Mouse (Mus musculus) liver, embryonic 13.5 days (tissue): ENCODE results near the gene Fa2h. TPM values are rescaled to one million over a fixed set of nuclear protein-coding genes. Genes with fewer than 3 reads are reported as not detected.

ENCODE experiments used
- ATAC-seq: fragments of 200-750 bp; cut with Nextera tagmentation; 2 replicates; pipeline ENCODE4 v1.8.0; 2017; ENCODE audit warnings: low read depth, mild to moderate bottlenecking, moderate number of reproducible peaks, moderate library complexity
- DNase-seq: peaks from one replicate; pipeline ENCODE4 v3.0.0; 2022
- H3K27ac ChIP-seq: fragments of 300-500 bp; sonication (generic); 2 replicates; pipeline ENCODE4 v1.5.1; 2015; ENCODE audit warnings: moderate library complexity, mild to moderate bottlenecking, inconsistent platforms
- H3K27me3 ChIP-seq: fragments of 300-500 bp; sonication (generic); 2 replicates; pipeline ENCODE4 v1.6.1; 2015; ENCODE audit warnings: mild to moderate bottlenecking, inconsistent platforms
- H3K36me3 ChIP-seq: fragments of 300-500 bp; sonication (generic); 2 replicates; pipeline ENCODE4 v1.6.1; 2015; ENCODE audit warnings: mild to moderate bottlenecking, inconsistent platforms
- H3K4me1 ChIP-seq: fragments of 300-500 bp; sonication (generic); replicated peaks from 2 replicates; pipeline ENCODE4 v1.6.1; 2015; ENCODE audit warnings: inconsistent platforms
- H3K4me2 ChIP-seq: fragments of 300-500 bp; sonication (generic); 2 replicates; pipeline ENCODE4 v1.6.1; 2015; ENCODE audit warnings: inconsistent platforms, mild to moderate bottlenecking, moderate library complexity
- H3K4me3 ChIP-seq: fragments of 300-500 bp; sonication (generic); replicated peaks from 2 replicates; pipeline ENCODE4 v1.5.1; 2015; ENCODE audit warnings: mild to moderate bottlenecking, inconsistent platforms
- H3K9ac ChIP-seq: fragments of 300-500 bp; sonication (generic); 2 replicates; pipeline ENCODE4 v1.6.1; 2015; ENCODE audit warnings: mild to moderate bottlenecking, inconsistent platforms
- H3K9me3 ChIP-seq: fragments of 300-500 bp; sonication (generic); replicated peaks from 2 replicates; pipeline ENCODE4 v1.6.1; 2016; ENCODE audit warnings: inconsistent platforms
- WGBS: fragments of 180-500 bp; shearing (Covaris S2); methylation state at CpG from one replicate; pipeline ENCODE4 v1.1.7; 2015; ENCODE audit not compliant: insufficient replicate concordance; 5-methylcytosine and 5-hydroxymethylcytosine counted together
- polyA plus RNA-seq: library from polyadenylated mRNA; unstranded; fragments of >200 nt; fragmentation: Nextera tagmentation; extraction: Ambion mirVana; gene quantifications from 2 replicates; pipeline ENCODE4 v1.2.1, GENCODE M21; 2015

The Fa2h gene
- polyA plus RNA-seq, 1 experiment from 2014 or later = not detected

DNA sequence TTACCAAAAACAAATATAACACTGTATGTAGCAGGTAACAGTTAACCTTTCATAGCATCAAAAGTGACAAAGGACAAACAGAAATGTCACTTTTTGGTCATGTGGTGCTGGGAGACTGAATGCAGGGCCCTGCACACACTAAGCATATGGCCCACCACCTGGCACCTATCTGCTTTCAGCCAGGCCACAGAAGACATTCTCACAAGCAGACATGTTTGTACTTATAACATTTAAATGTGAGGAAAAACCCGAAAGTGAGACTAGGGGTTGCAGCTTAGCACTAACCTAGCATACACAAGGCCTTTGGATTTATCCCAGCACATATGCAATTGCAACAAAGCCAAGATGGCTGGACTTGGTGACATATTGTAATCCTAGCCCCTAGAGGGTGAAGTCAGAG is 95.6 kb downstream of the Fa2h start:
- H3K9ac ChIP-seq = peak overlapping the region; percentile 99
- peaks cover 44% of the 10 kb centered on the region for H3K4me1 ChIP-seq
- H3K9me3 ChIP-seq = no peaks in the 10 kb centered on the region
- peak overlapping the region; percentile 71 for H3K4me2 ChIP-seq
- H3K4me3 ChIP-seq = peak overlapping the region; percentile 98
- peaks cover 45% of the 10 kb centered on the region for H3K36me3 ChIP-seq
- H3K27ac ChIP-seq = peak overlapping the region; percentile 29; the same call in 1 of the 2 replicates
- ATAC-seq = no peak
- no peak for DNase-seq
- H3K27me3 ChIP-seq = no peaks in the 10 kb centered on the region
- 82% methylated on average over 1 of the region's 1 CpGs for WGBS

Other genes with a start within 250 kb of the Fa2h start
- gene Glg1, start 134.6 kb downstream of the Fa2h start, polyA plus RNA-seq = 14.3 and 17.1 TPM in 2 replicates
- gene Rfwd3, start 93.6 kb downstream of the Fa2h start, polyA plus RNA-seq = 45.7 and 60.4 TPM in 2 replicates
- gene Mlkl, start 55.6 kb downstream of the Fa2h start, polyA plus RNA-seq = 2.5 and 2.8 TPM in 2 replicates
- gene Wdr59, start 128.3 kb upstream of the Fa2h start, polyA plus RNA-seq = 1.8 and 2.5 TPM in 2 replicates
- 5.3 and 5.7 TPM in 2 replicates for gene Znrf1, start 142.3 kb upstream of the Fa2h start, polyA plus RNA-seq
- 0.10 and 0.13 TPM in 2 replicates for gene Ldhd, start 236.6 kb upstream of the Fa2h start, polyA plus RNA-seq
- gene Zfp1, start 249.6 kb upstream of the Fa2h start, polyA plus RNA-seq = 5.7 and 6.0 TPM in 2 replicates